Mouse (Mus musculus) heart, adult 2 months (tissue): ENCODE measurements around the gene Gpr156. TPM values are rescaled to one million over a fixed set of nuclear protein-coding genes. Genes with fewer than 3 reads are reported as not detected.

Experiments used
- DNase-seq, 2 experiments: peaks; one replicate each; pipeline ENCODE4 v3.0.0; 2021
- H3K27ac ChIP-seq: fragments of 200-600 bp; 2 replicates; pipeline ENCODE4 v1.8.1; 2022
- H3K27me3 ChIP-seq: fragments of 200-500 bp; 2 replicates; pipeline ENCODE4 v1.6.1; 2012; ENCODE audit warnings: mild to moderate bottlenecking, low read length, inconsistent platforms, mixed read lengths; ENCODE audit not compliant: control insufficient read depth, insufficient read depth
- H3K36me3 ChIP-seq: fragments of 200-500 bp; 2 replicates; pipeline ENCODE4 v1.6.1; 2012; ENCODE audit warnings: low read length, inconsistent platforms; ENCODE audit not compliant: control insufficient read depth, insufficient read depth
- H3K4me1 ChIP-seq: fragments of 200-500 bp; 2 replicates; pipeline ENCODE4 v1.6.1; 2011; ENCODE audit warnings: low read length; ENCODE audit not compliant: control insufficient read depth, insufficient read depth
- H3K4me3 ChIP-seq: fragments of 200-600 bp; 2 replicates; pipeline ENCODE4 v1.8.1; 2022
- H3K79me2 ChIP-seq: fragments of 200-500 bp; replicated peaks from 2 replicates; pipeline ENCODE4 v1.6.1; 2012; ENCODE audit warnings: mild to moderate bottlenecking, inconsistent platforms, low read length, moderate library complexity, mixed read lengths; ENCODE audit not compliant: control insufficient read depth, insufficient read depth
- H3K9ac ChIP-seq: fragments of 200-500 bp; 2 replicates; pipeline ENCODE4 v1.6.1; 2012; ENCODE audit warnings: low read depth, mild to moderate bottlenecking, control low read depth, inconsistent platforms, low read length, mixed read lengths
- CTCF ChIP-seq: fragments of 200-600 bp; IDR thresholded peaks from 2 replicates; pipeline ENCODE4 v1.8.1; 2022; ENCODE audit warnings: antibody characterized with exemption, mild to moderate bottlenecking, moderate library complexity
- EP300 ChIP-seq: fragments of 200-500 bp; IDR thresholded peaks from 2 replicates; pipeline ENCODE4 v1.6.1; 2011; ENCODE audit warnings: low read depth, low read length, control low read depth; ENCODE audit not compliant: insufficient read depth
- POLR2A ChIP-seq: fragments of 200-500 bp; IDR thresholded peaks from 2 replicates; pipeline ENCODE4 v1.6.1; 2011; ENCODE audit warnings: mild to moderate bottlenecking, low read depth, low read length, control low read depth; ENCODE audit not compliant: insufficient read depth
- WGBS: fragments of 180-500 bp; shearing (Covaris S2); methylation state at CpG from one replicate; pipeline ENCODE4 v1.1.7; 2018; 5-methylcytosine and 5-hydroxymethylcytosine counted together
- intact Hi-C: fragments of 180-260 bp; cut with DNase I; formaldehyde crosslinking; loops from one replicate; pipeline ENCODE4 v1.15.1; 2025
- polyA plus RNA-seq: library from polyadenylated mRNA; depleted of rRNA; stranded (reverse); fragments of >200 nt; gene quantifications from 2 replicates; pipeline ENCODE4 v1.2.3, GENCODE M21; 2012
- total RNA-seq, 2 experiments: library from RNA; stranded (reverse); gene quantifications; 2 replicates each; pipeline ENCODE4 v1.2.3; 2021

The Gpr156 gene
- total and polyA plus RNA-seq, 3 experiments: 0.02 to 0.07 TPM; not detected in 1

GRCm38 (mm10) chr16:37997771-37998170, 81.5 kb downstream of the Gpr156 start:
- Histone ChIP-seq H3K27me3 (no peaks in the 10 kb centered on the region), H3K4me3 (no peak overlapping the region), H3K4me1 (no peaks in the 10 kb centered on the region), H3K36me3 (no peaks in the 10 kb centered on the region), H3K27ac (no peak overlapping the region), H3K9ac (no peak overlapping the region), H3K79me2 (no peaks in the 10 kb centered on the region)
- no peak for DNase-seq
- TF ChIP-seq POLR2A (no peak), EP300 (no peak), CTCF (no peak)
- intact Hi-C loops: loop anchor here (10.0 kb wide), 1 partner anchor 487 kb away; no protein-coding TSS in a partner anchor
- 67% methylated on average over 4 of the region's 4 CpGs for WGBS

- 96% methylated on average over 1 of the region's 1 CpGs for WGBS
- no peaks in the 10 kb centered on the region for H3K36me3 ChIP-seq
- DNase-seq: no peak
- H3K79me2 ChIP-seq: no peaks in the 10 kb centered on the region
- H3K4me1 ChIP-seq: no peaks in the 10 kb centered on the region
- intact Hi-C loops: loop anchor here (10.0 kb wide), 1 partner anchor 485 kb away; no protein-coding TSS in a partner anchor
- TF ChIP-seq CTCF (no peak), POLR2A (no peak), EP300 (no peak)
- no peak overlapping the region for H3K9ac ChIP-seq
- H3K27ac ChIP-seq: no peak overlapping the region
- H3K4me3 ChIP-seq: no peak overlapping the region
- no peaks in the 10 kb centered on the region for H3K27me3 ChIP-seq
Observed at GRCm38 (mm10) chr16:37999762-38000161, 83.5 kb downstream of the Gpr156 start.

- no peaks in the 10 kb centered on the region for H3K27me3 ChIP-seq
- no peak overlapping the region for H3K9ac ChIP-seq
- no peak overlapping the region for H3K4me3 ChIP-seq
- H3K36me3 ChIP-seq: no peaks in the 10 kb centered on the region
- DNase-seq: no peak
- no peaks in the 10 kb centered on the region for H3K4me1 ChIP-seq
- 89% methylated on average over 7 of the region's 7 CpGs for WGBS
- TF ChIP-seq POLR2A: no peak
- no peak for TF ChIP-seq CTCF
- TF ChIP-seq EP300: no peak
- H3K27ac ChIP-seq: no peak overlapping the region
- intact Hi-C loops: no loop called here
- no peaks in the 10 kb centered on the region for H3K79me2 ChIP-seq
Observed at GRCm38 (mm10) chr16:38000178-38000577, 83.9 kb downstream of the Gpr156 start.

- DNase-seq: no peak
- intact Hi-C loops: no loop called here
- TF ChIP-seq EP300 (no peak), CTCF (no peak), POLR2A (no peak)
- no peaks in the 10 kb centered on the region for H3K36me3 ChIP-seq
- no peak overlapping the region for H3K9ac ChIP-seq
- no peaks in the 10 kb centered on the region for H3K27me3 ChIP-seq
- no peaks in the 10 kb centered on the region for H3K4me1 ChIP-seq
- 63% methylated on average over 2 of the region's 2 CpGs for WGBS
- H3K4me3 ChIP-seq: no peak overlapping the region
- H3K27ac ChIP-seq: no peak overlapping the region
- no peaks in the 10 kb centered on the region for H3K79me2 ChIP-seq
Observed at GRCm38 (mm10) chr16:38001766-38002165, 85.5 kb downstream of the Gpr156 start.

GRCm38 (mm10) chr16:38002485-38002884, 86.2 kb downstream of the Gpr156 start:
- Histone ChIP-seq H3K27me3 (no peaks in the 10 kb centered on the region), H3K36me3 (no peaks in the 10 kb centered on the region), H3K4me1 (no peaks in the 10 kb centered on the region), H3K9ac (no peak overlapping the region), H3K4me3 (no peak overlapping the region), H3K79me2 (no peaks in the 10 kb centered on the region), H3K27ac (no peak overlapping the region)
- WGBS: 41% methylated on average over 3 of the region's 3 CpGs
- intact Hi-C loops: no loop called here
- TF ChIP-seq EP300: no peak
- TF ChIP-seq POLR2A: no peak
- TF ChIP-seq CTCF: no peak
- no peak for DNase-seq

- Histone ChIP-seq H3K36me3 (no peaks in the 10 kb centered on the region), H3K4me3 (no peak overlapping the region), H3K79me2 (no peaks in the 10 kb centered on the region), H3K4me1 (no peaks in the 10 kb centered on the region), H3K27me3 (no peaks in the 10 kb centered on the region), H3K9ac (no peak overlapping the region), H3K27ac (no peak overlapping the region)
- WGBS: 90% methylated on average over 17 of the region's 17 CpGs
- DNase-seq: no peak
- no peak for TF ChIP-seq POLR2A
- TF ChIP-seq EP300: no peak
- no peak for TF ChIP-seq CTCF
- intact Hi-C loops: no loop called here
Observed at GRCm38 (mm10) chr16:38004486-38005020, 88.3 kb downstream of the Gpr156 start.
